Comparison of ENCODE assay signal across 8 mouse cellular contexts in the genomic region with DNA sequence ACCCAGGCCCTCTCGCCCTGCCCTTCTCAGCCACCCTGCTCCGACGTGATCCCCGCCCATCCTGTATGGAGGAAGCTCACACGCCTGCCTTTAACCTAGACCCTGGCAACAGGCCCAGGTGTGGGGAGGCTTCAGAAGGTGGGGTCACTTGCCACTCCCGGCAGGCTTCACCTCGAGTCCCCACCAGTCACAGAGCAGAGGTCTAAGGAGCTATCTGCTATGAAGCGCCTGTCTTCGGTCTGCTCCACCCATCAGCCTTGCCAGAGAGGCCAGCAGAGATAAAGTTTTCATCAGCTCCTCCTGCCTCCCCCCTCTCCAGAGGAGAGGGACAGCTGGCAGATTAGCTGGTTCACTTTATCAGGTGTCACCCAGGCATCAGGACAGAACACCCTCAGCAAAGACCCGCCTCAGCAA. TPM values are rescaled to one million over a fixed set of nuclear protein-coding genes. Genes with fewer than 3 reads are reported as not detected.
A peak's percentile ranks its signal among the peaks of the same experiment; 100 is the strongest.
DNase-seq lines count a peak whose midpoint lies in the region; ATAC-seq lines count a peak whose summit lies in the region.

No protein-coding gene starts in this region.

- H3K4me2 ChIP-seq in heart, embryonic 13.5 days, result peak overlapping the region; percentile 83
- H3K4me2 ChIP-seq in liver, embryonic 16.5 days (ENCODE audit: low read depth, low read length), result peak overlapping the region; percentile 96

- 11% methylated on average over 10 of the region's 10 CpGs for WGBS in heart, embryonic 13.5 days
- 22% methylated on average over 10 of the region's 10 CpGs for WGBS in liver, embryonic 16.5 days (ENCODE audit: insufficient replicate concordance)
- WGBS in limb, embryonic 10.5 days, result 65% methylated on average over 10 of the region's 10 CpGs

- H3K4me1 ChIP-seq in heart, embryonic 13.5 days, result peaks cover 83% of the 10 kb centered on the region
- H3K4me1 ChIP-seq in liver, embryonic 16.5 days (ENCODE audit: control insufficient read depth, low read depth, low read length), result peaks cover 47% of the 10 kb centered on the region
- H3K4me1 ChIP-seq in limb, embryonic 10.5 days, result peaks cover 23% of the 10 kb centered on the region

- peak; percentile 31 for DNase-seq in cerebellum, adult 9-10 months
- DNase-seq in cerebellum, adult 9-11 months, result no peak
- peak; percentile 96 for DNase-seq in MEL-GATA-1-ER (ENCODE audit: extremely low read depth, low read depth)
- DNase-seq in urinary bladder, postnatal 10 days (ENCODE audit: low spot score), result no peak
- no peak for DNase-seq in right cerebral cortex, postnatal 25 days
- no peak for DNase-seq in limb, embryonic 10.5 days (ENCODE audit: low spot score)

- peak; percentile 57 for ATAC-seq in heart, embryonic 13.5 days (ENCODE audit: extremely low read depth, insufficient number of reproducible peaks, low FRiP score, low TSS enrichment)
- peak; percentile 83 for ATAC-seq in liver, embryonic 16.5 days (ENCODE audit: low read depth)

- H3K4me3 ChIP-seq in heart, embryonic 13.5 days, result peak overlapping the region; percentile 32
- H3K4me3 ChIP-seq in liver, embryonic 16.5 days (ENCODE audit: low read depth, low read length), result peak overlapping the region; percentile 89
- no peak overlapping the region for H3K4me3 ChIP-seq in limb, embryonic 10.5 days

- H3K9me3 ChIP-seq in heart, embryonic 13.5 days, result no peaks in the 10 kb centered on the region
- H3K9me3 ChIP-seq in liver, embryonic 16.5 days (replicated peaks; ENCODE audit: control insufficient read depth, low read length), result no peaks in the 10 kb centered on the region
- H3K9me3 ChIP-seq in limb, embryonic 10.5 days (replicated peaks), result no peaks in the 10 kb centered on the region

- peak overlapping the region; percentile 74 for H3K9ac ChIP-seq in heart, embryonic 13.5 days
- H3K9ac ChIP-seq in liver, embryonic 16.5 days (ENCODE audit: low read depth, low read length), result peak overlapping the region; percentile 95

- peaks cover 27% of the 10 kb centered on the region for H3K36me3 ChIP-seq in heart, embryonic 13.5 days
- peaks cover 39% of the 10 kb centered on the region for H3K36me3 ChIP-seq in liver, embryonic 16.5 days (ENCODE audit: control insufficient read depth, insufficient read depth)
- 0 out of 2 replicates have a peak, but pooled peaks cover 4% of the 10 kb centered on the region for H3K36me3 ChIP-seq in limb, embryonic 10.5 days

- H3K27ac ChIP-seq in heart, embryonic 13.5 days (replicated peaks), result peak overlapping the region; percentile 85
- peak overlapping the region; percentile 98 for H3K27ac ChIP-seq in liver, embryonic 16.5 days (ENCODE audit: low read length)
- H3K27ac ChIP-seq in limb, embryonic 10.5 days, result no peak overlapping the region

- peaks cover 31% of the 10 kb centered on the region for H3K27me3 ChIP-seq in heart, embryonic 13.5 days (replicated peaks)
- no peaks in the 10 kb centered on the region for H3K27me3 ChIP-seq in liver, embryonic 16.5 days (ENCODE audit: control insufficient read depth, insufficient read depth, low read depth, low read length)
- no peaks in the 10 kb centered on the region for H3K27me3 ChIP-seq in limb, embryonic 10.5 days (ENCODE audit: low read depth, poor library complexity, severe bottlenecking)

RNA-seq across cellular contexts. Expression of gene Mrm1, which starts 4.2 kb away (rescaled TPM):
- 16.3 and 17.8 TPM in 2 replicates for polyA plus RNA-seq in heart, embryonic 13.5 days (2015; fragmentation: Nextera tagmentation; extraction: Ambion mirVana)
- 12.9 and 14.5 TPM in 2 replicates for polyA plus RNA-seq in liver, embryonic 16.5 days (2015; fragmentation: Nextera tagmentation; extraction: Ambion mirVana)
- polyA plus RNA-seq in limb, embryonic 10.5 days (2016; fragmentation: Nextera tagmentation; extraction: Ambion mirVana), result 8.3 and 9.4 TPM in 2 replicates

RNA-seq across cellular contexts. Expression of gene Dhrs11, which starts 5.3 kb away (rescaled TPM):
- polyA plus RNA-seq in heart, embryonic 13.5 days (2015; fragmentation: Nextera tagmentation; extraction: Ambion mirVana), result 31.6 and 34.0 TPM in 2 replicates
- polyA plus RNA-seq in liver, embryonic 16.5 days (2015; fragmentation: Nextera tagmentation; extraction: Ambion mirVana), result 231 and 247 TPM in 2 replicates
- 12.6 and 14.2 TPM in 2 replicates for polyA plus RNA-seq in limb, embryonic 10.5 days (2016; fragmentation: Nextera tagmentation; extraction: Ambion mirVana)

RNA-seq across cellular contexts. Expression of gene Ggnbp2, which starts 47.1 kb away (rescaled TPM):
- 41.7 and 49.8 TPM in 2 replicates for polyA plus RNA-seq in heart, embryonic 13.5 days (2015; fragmentation: Nextera tagmentation; extraction: Ambion mirVana)
- polyA plus RNA-seq in liver, embryonic 16.5 days (2015; fragmentation: Nextera tagmentation; extraction: Ambion mirVana), result 48.4 and 50.3 TPM in 2 replicates
- 53.6 and 61.5 TPM in 2 replicates for polyA plus RNA-seq in limb, embryonic 10.5 days (2016; fragmentation: Nextera tagmentation; extraction: Ambion mirVana)

RNA-seq across cellular contexts. Expression of gene Myo19, which starts 56.5 kb away (rescaled TPM):
- polyA plus RNA-seq in heart, embryonic 13.5 days (2015; fragmentation: Nextera tagmentation; extraction: Ambion mirVana), result 5.7 TPM in 2 replicates
- polyA plus RNA-seq in liver, embryonic 16.5 days (2015; fragmentation: Nextera tagmentation; extraction: Ambion mirVana), result 3.0 and 3.3 TPM in 2 replicates
- 16.4 and 16.9 TPM in 2 replicates for polyA plus RNA-seq in limb, embryonic 10.5 days (2016; fragmentation: Nextera tagmentation; extraction: Ambion mirVana)

RNA-seq across cellular contexts. Expression of gene Pigw, which starts 56.6 kb away (rescaled TPM):
- polyA plus RNA-seq in heart, embryonic 13.5 days (2015; fragmentation: Nextera tagmentation; extraction: Ambion mirVana), result 2.9 and 3.1 TPM in 2 replicates
- polyA plus RNA-seq in liver, embryonic 16.5 days (2015; fragmentation: Nextera tagmentation; extraction: Ambion mirVana), result 1.3 and 1.4 TPM in 2 replicates
- 2.1 and 3.1 TPM in 2 replicates for polyA plus RNA-seq in limb, embryonic 10.5 days (2016; fragmentation: Nextera tagmentation; extraction: Ambion mirVana)

Comparison
In these comparisons a context has a peak if more than half of its experiments do, and no peak if none do; other contexts are left out.
1. DNase-seq: peak in cerebellum, adult 9-10 months (single experiment) and MEL-GATA-1-ER (single experiment); none in cerebellum, adult 9-11 months (single experiment), urinary bladder, postnatal 10 days (single experiment), right cerebral cortex, postnatal 25 days (single experiment) and limb, embryonic 10.5 days (single experiment).